Mouse (Mus musculus) olfactory bulb, adult 2 months (tissue): ENCODE results near the gene Mapkapk3. TPM values are rescaled to one million over a fixed set of nuclear protein-coding genes. Genes with fewer than 3 reads are reported as not detected.

ENCODE experiments used
- H3K27ac ChIP-seq: fragments of 200-500 bp; 2 replicates; pipeline ENCODE4 v1.5.1; 2012; ENCODE audit warnings: low read depth, low read length; ENCODE audit not compliant: insufficient read depth
- H3K4me1 ChIP-seq: fragments of 200-500 bp; 2 replicates; pipeline ENCODE4 v1.6.1; 2012; ENCODE audit warnings: low read length; ENCODE audit not compliant: control insufficient read depth, insufficient read depth
- H3K4me3 ChIP-seq: fragments of 200-500 bp; 2 replicates; pipeline ENCODE4 v1.5.1; 2012; ENCODE audit warnings: mild to moderate bottlenecking, low read depth, low read length, moderate library complexity; ENCODE audit not compliant: insufficient read depth
- CTCF ChIP-seq: fragments of 200-500 bp; IDR thresholded peaks from 2 replicates; pipeline ENCODE4 v1.5.1; 2012; ENCODE audit warnings: low read depth, mild to moderate bottlenecking, low read length, moderate library complexity; ENCODE audit not compliant: insufficient read depth
- POLR2A ChIP-seq: fragments of 200-500 bp; IDR thresholded peaks from 2 replicates; pipeline ENCODE4 v1.6.1; 2012; ENCODE audit warnings: mild to moderate bottlenecking, low read depth, low read length, moderate library complexity; ENCODE audit not compliant: insufficient read depth
- WGBS: fragments of 180-500 bp; shearing (Covaris S2); methylation state at CpG from one replicate; pipeline ENCODE4 v1.1.7; 2018; 5-methylcytosine and 5-hydroxymethylcytosine counted together
- polyA plus RNA-seq: library from polyadenylated mRNA; stranded (reverse); fragments of >200 nt; gene quantifications from 2 replicates; pipeline ENCODE4 v1.2.4, GENCODE M21; 2012; ENCODE audit warnings: low replicate concordance; ENCODE audit not compliant: missing spikeins, insufficient read depth, insufficient read length

Gene Mapkapk3
- polyA plus RNA-seq, 1 experiment: not detected

DNA sequence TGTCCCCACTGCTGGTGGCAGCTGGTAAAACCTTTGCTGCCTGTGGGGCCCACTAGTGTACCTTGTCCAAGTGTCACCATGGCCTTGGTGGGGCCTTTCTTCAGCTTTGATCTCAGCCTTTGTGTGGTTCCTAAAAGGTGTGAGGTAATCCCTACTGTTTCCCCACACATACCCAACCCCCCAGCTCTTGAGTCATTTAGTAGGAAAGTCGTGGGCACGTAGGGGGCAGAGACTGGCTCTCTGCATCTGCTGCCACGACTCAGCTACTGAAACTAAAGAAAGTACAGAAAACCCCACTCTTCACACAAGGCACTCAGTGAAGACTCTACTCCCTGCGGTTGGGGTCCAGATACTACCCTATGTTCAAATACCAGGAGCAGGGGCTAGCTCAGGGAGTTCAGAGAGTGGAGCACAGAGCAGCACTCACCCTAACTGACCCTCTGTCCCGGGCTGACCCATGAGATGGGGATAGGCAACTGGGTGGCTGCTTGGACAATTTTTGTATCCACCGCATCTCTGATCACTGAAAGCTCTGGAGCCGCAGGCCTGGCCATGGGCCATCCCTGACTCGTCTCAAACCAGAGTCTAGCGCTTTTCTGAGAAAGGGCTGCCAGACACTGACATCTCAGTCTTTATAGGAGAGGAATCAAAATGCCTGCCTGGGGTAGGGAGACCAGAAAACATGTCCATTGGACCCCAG lies 13.6 kb upstream of the Mapkapk3 start:
- Histone ChIP-seq H3K4me3 (no peak overlapping the region), H3K4me1 (peaks cover 37% of the 10 kb centered on the region), H3K27ac (no peak overlapping the region)
- WGBS: 58% methylated on average over 9 of the region's 9 CpGs
- TF ChIP-seq CTCF: no peak
- TF ChIP-seq POLR2A: no peak

DNA sequence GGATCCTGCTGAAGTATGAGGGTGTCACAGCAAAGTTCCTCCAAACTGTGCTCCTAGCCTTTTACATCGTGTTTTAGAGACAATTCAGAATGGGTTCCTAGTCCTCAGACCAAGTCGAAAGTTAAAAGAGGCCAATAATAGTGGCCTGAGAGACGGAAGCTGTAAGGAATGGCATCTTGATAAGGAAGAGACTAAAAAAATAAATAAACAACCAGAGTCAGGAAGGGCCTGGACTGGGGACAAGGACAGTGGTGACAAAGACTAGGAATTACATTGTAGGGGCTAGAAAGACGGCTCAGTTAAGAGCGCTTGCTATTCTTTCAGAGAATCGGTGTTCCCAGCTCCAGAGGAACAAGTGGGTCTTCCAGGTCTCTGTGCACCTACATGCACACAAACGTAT lies 12.9 kb upstream of the Mapkapk3 start:
- Histone ChIP-seq H3K4me3 (no peak overlapping the region), H3K27ac (no peak overlapping the region), H3K4me1 (peaks cover 37% of the 10 kb centered on the region)
- WGBS: 88% methylated on average over 7 of the region's 7 CpGs
- TF ChIP-seq POLR2A (no peak), CTCF (no peak)

DNA sequence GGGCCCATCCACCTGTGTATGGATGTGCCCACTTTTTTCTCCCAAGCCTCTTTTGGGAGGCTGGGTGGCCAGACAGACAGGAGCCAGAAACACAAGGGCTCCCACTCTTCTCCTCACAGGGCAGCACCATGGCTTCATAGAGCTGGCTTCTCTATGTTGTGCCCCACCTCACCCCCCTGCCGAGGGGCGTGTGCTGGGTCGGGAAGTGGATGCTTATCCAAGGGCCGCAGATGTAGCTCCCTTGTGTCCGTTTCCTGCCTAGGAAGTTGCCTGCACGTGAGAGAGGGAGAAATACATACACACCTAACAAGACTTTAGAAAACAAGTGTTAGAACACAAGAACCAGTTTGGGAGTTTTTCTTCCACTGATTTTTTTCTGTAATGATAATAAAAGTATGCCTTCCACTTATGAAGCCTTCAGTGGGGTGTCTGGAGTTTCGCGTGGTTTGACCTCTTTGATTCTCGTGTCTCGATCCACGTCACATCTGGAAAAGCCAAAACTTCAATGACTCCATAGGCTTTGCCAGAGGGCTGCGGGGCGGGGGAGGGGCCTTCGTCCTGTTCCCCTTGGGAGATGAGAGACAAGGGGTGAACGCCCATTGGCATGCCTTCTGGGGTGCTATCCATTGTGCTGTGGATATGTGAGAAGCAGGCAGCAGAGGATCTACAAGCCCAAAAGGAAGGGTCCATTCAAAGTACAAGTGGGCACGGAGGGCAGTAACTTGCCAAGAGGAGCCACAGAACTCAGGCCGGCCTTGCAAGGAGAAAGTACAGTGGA lies 12.1 kb upstream of the Mapkapk3 start:
- 86% methylated on average over 17 of the region's 17 CpGs for whole genome bisulfite sequencing
- TF ChIP-seq POLR2A (no peak), CTCF (no peak)
- Histone ChIP-seq H3K4me3 (no peak overlapping the region), H3K27ac (no peak overlapping the region), H3K4me1 (peaks cover 29% of the 10 kb centered on the region)

DNA sequence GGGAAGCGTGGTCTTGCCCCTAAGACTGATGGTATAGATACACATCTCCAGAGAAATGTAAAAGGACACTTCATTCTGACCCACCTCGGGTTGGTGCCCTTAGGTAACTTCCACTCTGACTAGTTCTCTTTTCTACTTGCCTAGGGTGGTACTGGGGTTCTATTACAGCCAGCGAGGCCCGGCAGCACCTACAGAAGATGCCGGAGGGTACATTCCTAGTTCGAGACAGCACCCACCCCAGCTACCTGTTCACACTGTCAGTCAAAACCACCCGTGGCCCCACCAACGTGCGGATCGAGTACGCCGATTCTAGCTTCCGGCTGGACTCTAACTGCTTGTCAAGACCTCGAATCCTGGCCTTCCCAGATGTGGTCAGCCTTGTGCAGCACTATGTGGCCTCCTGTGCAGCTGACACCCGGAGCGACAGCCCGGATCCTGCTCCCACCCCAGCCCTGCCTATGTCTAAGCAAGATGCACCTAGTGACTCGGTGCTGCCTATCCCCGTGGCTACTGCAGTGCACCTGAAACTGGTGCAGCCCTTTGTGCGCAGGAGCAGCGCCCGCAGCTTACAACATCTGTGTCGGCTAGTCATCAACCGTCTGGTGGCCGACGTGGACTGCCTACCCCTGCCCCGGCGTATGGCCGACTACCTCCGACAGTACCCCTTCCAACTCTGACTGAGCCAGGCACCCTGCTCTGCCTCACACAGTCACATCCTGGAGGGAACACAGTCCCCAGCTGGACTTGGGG lies 10.7 kb upstream of the Mapkapk3 start:
- TF ChIP-seq POLR2A (no peak), CTCF (no peak)
- Histone ChIP-seq H3K27ac (no peak overlapping the region), H3K4me3 (no peak overlapping the region), H3K4me1 (peaks cover 29% of the 10 kb centered on the region)
- 94% methylated on average over 30 of the region's 30 CpGs for WGBS

DNA sequence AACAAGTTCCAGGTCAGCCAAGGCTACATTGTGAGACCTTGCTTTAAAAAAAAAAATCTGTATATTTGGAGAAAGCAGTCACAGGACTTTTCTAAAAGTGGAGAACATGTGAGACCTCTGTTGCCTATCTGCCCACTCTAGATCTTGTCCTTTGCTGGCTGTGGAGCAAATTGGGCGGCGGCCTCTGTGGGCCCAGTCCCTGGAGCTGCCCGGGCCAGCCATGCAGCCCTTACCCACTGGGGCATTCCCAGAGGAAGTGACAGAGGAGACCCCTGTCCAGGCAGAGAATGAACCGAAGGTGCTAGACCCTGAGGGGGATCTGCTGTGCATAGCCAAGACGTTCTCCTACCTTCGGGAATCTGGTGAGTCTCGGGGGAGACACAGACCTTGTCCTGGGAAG lies 10.1 kb upstream of the Mapkapk3 start:
- peaks cover 29% of the 10 kb centered on the region for H3K4me1 ChIP-seq

DNA sequence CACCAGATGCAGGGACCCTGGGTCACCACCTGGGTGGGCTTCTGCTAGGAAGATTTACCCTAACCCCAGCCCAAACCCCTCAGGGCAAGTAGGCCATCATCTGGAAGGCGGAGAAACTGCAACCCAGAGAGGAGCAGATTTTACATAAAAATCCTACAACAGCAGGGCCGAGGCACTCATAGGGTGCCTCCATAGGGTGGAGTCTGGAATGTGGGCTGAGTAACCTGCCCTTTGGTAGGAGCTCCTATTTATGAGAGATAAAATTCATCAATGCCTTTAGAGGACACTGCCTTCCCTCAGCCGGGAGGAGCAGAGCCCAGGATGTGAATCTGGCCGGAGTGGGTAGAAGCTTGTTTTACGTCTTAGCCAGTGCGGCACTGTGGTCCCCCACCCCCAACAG lies 9.2 kb upstream of the Mapkapk3 start:
- Histone ChIP-seq H3K4me1 (peaks cover 29% of the 10 kb centered on the region), H3K4me3 (no peak overlapping the region), H3K27ac (no peak overlapping the region)
- TF ChIP-seq CTCF (no peak), POLR2A (no peak)
- 90% methylated on average over 6 of the region's 6 CpGs for WGBS

More for the DNA sequence above, 10.1 kb upstream of the Mapkapk3 start:
- 95% methylated on average over 7 of the region's 7 CpGs for whole genome bisulfite sequencing
- TF ChIP-seq POLR2A (no peak), CTCF (no peak)
- H3K4me3 ChIP-seq: no peak overlapping the region
- H3K27ac ChIP-seq: no peak overlapping the region

DNA sequence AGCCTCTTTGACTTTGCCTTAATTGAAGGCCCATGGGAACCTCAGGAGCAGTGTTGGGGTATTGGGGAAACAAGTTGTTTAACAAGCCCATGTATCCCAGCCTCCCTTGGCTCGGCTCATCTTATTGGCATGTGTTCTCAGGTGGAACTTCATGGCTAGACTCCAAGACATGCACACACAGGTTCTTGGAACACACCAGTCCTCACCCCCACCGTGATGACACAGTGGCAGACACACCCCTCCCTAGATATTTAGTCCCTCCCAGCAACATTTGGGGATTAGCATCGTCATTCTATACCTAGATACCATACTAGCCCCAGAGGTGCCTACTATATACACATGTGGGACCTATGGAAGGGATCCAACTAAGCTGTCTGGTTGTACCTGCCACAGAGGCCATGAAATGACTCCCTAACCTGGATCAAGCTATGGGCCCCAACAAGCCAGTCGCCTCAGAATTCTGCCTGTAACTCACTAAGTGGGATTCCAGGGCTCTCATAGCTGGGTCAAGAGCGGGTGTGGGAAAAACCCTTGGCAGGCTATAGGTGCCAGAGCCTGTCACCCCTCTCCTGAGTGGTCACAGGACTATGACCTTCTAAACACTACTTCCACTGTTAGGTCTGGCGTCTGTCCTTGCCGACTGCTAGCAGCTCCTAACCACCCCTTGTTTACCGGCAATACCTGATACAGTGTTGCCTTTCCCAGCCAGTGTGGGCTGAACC lies 8.5 kb upstream of the Mapkapk3 start:
- peaks cover 25% of the 10 kb centered on the region for H3K4me1 ChIP-seq
- peak overlapping the region; percentile 72; the same call in 1 of the 2 replicates for H3K4me3 ChIP-seq
- H3K27ac ChIP-seq: no peak overlapping the region
- TF ChIP-seq CTCF: no peak
- TF ChIP-seq POLR2A: no peak
- 82% methylated on average over 8 of the region's 8 CpGs for WGBS

DNA sequence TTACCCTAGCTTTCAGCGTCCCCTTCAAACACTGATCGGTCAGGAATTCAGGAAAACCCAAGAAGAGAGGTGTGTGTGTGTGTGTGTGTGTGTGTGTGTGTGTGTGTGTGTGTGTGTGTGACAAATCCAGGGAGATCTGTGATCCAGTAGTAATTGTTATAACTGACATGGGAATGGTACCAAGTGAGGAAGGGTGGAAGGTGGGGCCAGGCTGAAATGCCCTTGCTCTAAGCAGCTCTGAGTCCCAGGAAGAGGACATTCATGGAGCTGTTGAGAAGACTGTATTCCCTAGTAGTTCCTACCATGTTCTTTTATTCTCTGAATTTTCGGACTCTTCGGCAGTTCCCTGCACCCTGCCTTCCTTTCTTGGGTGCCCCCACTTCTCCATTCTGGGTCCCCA lies 8.0 kb upstream of the Mapkapk3 start:
- H3K4me3 ChIP-seq: peak overlapping the region; percentile 72
- H3K27ac ChIP-seq: no peak overlapping the region
- WGBS: 89% methylated on average over 4 of the region's 4 CpGs
- TF ChIP-seq CTCF (no peak), POLR2A (no peak)
- H3K4me1 ChIP-seq: peaks cover 20% of the 10 kb centered on the region
